Mouse (Mus musculus): ENCODE results near the gene Aox1. TPM values are rescaled to one million over a fixed set of nuclear protein-coding genes. Genes with fewer than 3 reads are reported as not detected.

Aox1 gene
- polyA plus RNA-seq, 1 experiment from 2014 or later: 0.97 TPM

DNA sequence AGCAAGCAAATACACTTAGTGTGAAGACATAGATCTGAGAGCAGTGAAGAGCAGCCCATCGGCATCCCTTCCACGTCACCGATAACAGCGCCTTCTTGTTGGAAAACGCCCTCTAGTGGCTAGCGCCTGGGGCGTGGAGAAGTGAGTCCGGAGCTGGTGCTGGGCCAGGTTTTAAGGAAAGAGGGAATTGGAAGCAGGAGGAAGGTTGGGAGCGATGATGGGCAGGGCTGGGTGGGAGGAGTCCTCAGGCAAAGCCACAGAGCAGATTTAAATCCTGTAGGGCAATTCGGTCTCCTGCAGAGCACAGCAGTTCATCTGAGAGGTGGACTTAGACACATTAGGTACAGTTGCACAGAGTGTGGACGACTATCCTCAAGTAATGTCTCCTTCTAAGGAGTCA is 83.1 kb downstream of the Aox1 start, which contains the start of gene Aox3:
Gene Aox3, plus strand, starts transcription at position 251 of the 400 bp plus-strand sequence.
- H3K4me3 ChIP-seq (ENCODE audit: low read length): no peak within 1 kb of the TSS
- H3K4me2 ChIP-seq (ENCODE audit: low read depth, low read length): peak within 1 kb of the TSS; percentile 32
- 12% methylated on average over 11 of the region's 11 CpGs for WGBS
- no peaks in the 10 kb centered on the region for H3K36me3 ChIP-seq (ENCODE audit: control insufficient read depth, insufficient read depth, low read length)
- H3K27ac ChIP-seq (ENCODE audit: low read length): 0 out of 2 replicates have a peak within 1 kb of the TSS, but pooled peaks have one; percentile 22
- H3K4me1 ChIP-seq (replicated peaks; ENCODE audit: control insufficient read depth, insufficient read depth, low read length): no peaks in the 10 kb centered on the region
- ATAC-seq (ENCODE audit: low read depth): peak; percentile 72
- H3K9ac ChIP-seq (ENCODE audit: low read length): no peak within 1 kb of the TSS
- H3K9me3 ChIP-seq (ENCODE audit: control insufficient read depth, low read length): no peaks in the 10 kb centered on the region
- H3K27me3 ChIP-seq (ENCODE audit: control insufficient read depth, insufficient read depth, low read depth, low read length): no peaks in the 10 kb centered on the region

GRCm38 (mm10) chr1:58113441-58113840 is 83.7 kb downstream of the Aox1 start:
- no peak overlapping the region for H3K27ac ChIP-seq (ENCODE audit: low read length)
- no peak overlapping the region for H3K4me3 ChIP-seq (ENCODE audit: low read length)
- H3K4me2 ChIP-seq (ENCODE audit: low read depth, low read length): no peak overlapping the region

GRCm38 (mm10) chr1:58114021-58114560 is 84.4 kb downstream of the Aox1 start:
- H3K9me3 ChIP-seq (ENCODE audit: control insufficient read depth, low read length): no peaks in the 10 kb centered on the region
- peak; percentile 61 for ATAC-seq (ENCODE audit: low read depth)
- WGBS: 38% methylated on average over 6 of the region's 6 CpGs
- no peak overlapping the region for H3K4me3 ChIP-seq (ENCODE audit: low read length)
- no peaks in the 10 kb centered on the region for H3K36me3 ChIP-seq (ENCODE audit: control insufficient read depth, insufficient read depth, low read length)
- no peaks in the 10 kb centered on the region for H3K4me1 ChIP-seq (replicated peaks; ENCODE audit: control insufficient read depth, insufficient read depth, low read length)
- H3K27me3 ChIP-seq (ENCODE audit: control insufficient read depth, insufficient read depth, low read depth, low read length): no peaks in the 10 kb centered on the region
- H3K27ac ChIP-seq (ENCODE audit: low read length): 0 out of 2 replicates have a peak overlapping the region, but pooled peaks have one; percentile 22
- H3K4me2 ChIP-seq (ENCODE audit: low read depth, low read length): no peak overlapping the region
- no peak overlapping the region for H3K9ac ChIP-seq (ENCODE audit: low read length)

More at GRCm38 (mm10) chr1:58113441-58113840, 83.7 kb downstream of the Aox1 start:
- no peak overlapping the region for H3K9ac ChIP-seq (ENCODE audit: low read length)
- H3K36me3 ChIP-seq (ENCODE audit: control insufficient read depth, insufficient read depth, low read length): no peaks in the 10 kb centered on the region
- no peaks in the 10 kb centered on the region for H3K27me3 ChIP-seq (ENCODE audit: control insufficient read depth, insufficient read depth, low read depth, low read length)
- no peaks in the 10 kb centered on the region for H3K4me1 ChIP-seq (replicated peaks; ENCODE audit: control insufficient read depth, insufficient read depth, low read length)
- H3K9me3 ChIP-seq (ENCODE audit: control insufficient read depth, low read length): no peaks in the 10 kb centered on the region
- no peak for ATAC-seq (ENCODE audit: low read depth)

GRCm38 (mm10) chr1:58114666-58115375 is 85.1 kb downstream of the Aox1 start:
- Histone ChIP-seq H3K9me3 (ENCODE audit: control insufficient read depth, low read length) (no peaks in the 10 kb centered on the region), H3K4me2 (ENCODE audit: low read depth, low read length) (no peak overlapping the region), H3K36me3 (ENCODE audit: control insufficient read depth, insufficient read depth, low read length) (no peaks in the 10 kb centered on the region), H3K4me3 (ENCODE audit: low read length) (no peak overlapping the region), H3K27ac (ENCODE audit: low read length) (no peak overlapping the region), H3K4me1 (replicated peaks; ENCODE audit: control insufficient read depth, insufficient read depth, low read length) (no peaks in the 10 kb centered on the region), H3K9ac (ENCODE audit: low read length) (no peak overlapping the region), H3K27me3 (ENCODE audit: control insufficient read depth, insufficient read depth, low read depth, low read length) (no peaks in the 10 kb centered on the region)
- WGBS: 52% methylated on average over 12 of the region's 12 CpGs
- ATAC-seq (ENCODE audit: low read depth): no peak

DNA sequence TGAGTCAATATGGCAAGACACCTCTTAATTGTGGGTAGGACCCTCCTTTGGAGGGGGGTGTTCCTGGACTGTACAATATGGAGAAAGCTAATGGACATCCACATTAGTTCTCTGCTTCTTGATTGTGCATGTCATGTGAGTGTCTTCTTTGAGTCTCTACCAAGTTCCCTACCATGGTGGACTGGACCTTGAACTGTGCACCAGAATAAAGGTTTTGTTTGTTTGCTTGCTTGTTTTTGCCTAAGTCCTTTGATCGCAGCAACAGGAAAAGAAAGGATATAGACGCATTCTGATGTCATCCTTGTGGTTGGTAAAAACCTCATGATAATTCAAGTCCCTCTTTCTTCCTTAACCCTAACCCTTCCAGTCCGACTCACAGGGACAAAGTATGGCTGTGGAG is 88.5 kb downstream of the Aox1 start:
- no peaks in the 10 kb centered on the region for H3K36me3 ChIP-seq (ENCODE audit: control insufficient read depth, insufficient read depth, low read length)
- 85% methylated on average over 3 of the region's 3 CpGs for WGBS
- no peak overlapping the region for H3K4me3 ChIP-seq (ENCODE audit: low read length)
- H3K4me2 ChIP-seq (ENCODE audit: low read depth, low read length): no peak overlapping the region
- no peaks in the 10 kb centered on the region for H3K4me1 ChIP-seq (replicated peaks; ENCODE audit: control insufficient read depth, insufficient read depth, low read length)
- no peak overlapping the region for H3K9ac ChIP-seq (ENCODE audit: low read length)
- H3K27ac ChIP-seq (ENCODE audit: low read length): no peak overlapping the region
- no peak for ATAC-seq (ENCODE audit: low read depth)
- no peaks in the 10 kb centered on the region for H3K27me3 ChIP-seq (ENCODE audit: control insufficient read depth, insufficient read depth, low read depth, low read length)
- no peaks in the 10 kb centered on the region for H3K9me3 ChIP-seq (ENCODE audit: control insufficient read depth, low read length)

DNA sequence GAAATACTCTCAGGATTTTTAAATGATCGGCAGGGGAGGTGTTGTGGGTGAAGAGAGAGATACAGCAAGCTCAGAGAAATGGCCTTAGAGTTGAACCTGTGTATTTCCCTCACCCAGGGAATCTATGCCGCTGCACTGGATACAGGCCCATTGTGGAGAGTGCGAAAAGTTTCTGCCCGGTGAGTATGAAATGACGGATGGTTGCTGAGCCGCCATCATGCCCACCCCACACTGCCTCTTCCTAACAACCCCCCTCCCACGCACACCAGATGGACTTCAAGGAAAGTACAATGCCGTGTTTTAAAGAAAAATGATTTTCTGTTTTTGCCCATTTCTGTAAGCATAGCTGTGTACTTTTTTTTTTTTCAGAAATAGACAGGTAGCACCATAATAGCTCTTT is 95.2 kb downstream of the Aox1 start:
- H3K36me3 ChIP-seq (ENCODE audit: control insufficient read depth, insufficient read depth, low read length): no peaks in the 10 kb centered on the region
- H3K4me2 ChIP-seq (ENCODE audit: low read depth, low read length): no peak overlapping the region
- no peaks in the 10 kb centered on the region for H3K4me1 ChIP-seq (replicated peaks; ENCODE audit: control insufficient read depth, insufficient read depth, low read length)
- 75% methylated on average over 8 of the region's 8 CpGs for WGBS
- H3K27ac ChIP-seq (ENCODE audit: low read length): no peak overlapping the region
- H3K4me3 ChIP-seq (ENCODE audit: low read length): no peak overlapping the region
- no peak overlapping the region for H3K9ac ChIP-seq (ENCODE audit: low read length)
- H3K9me3 ChIP-seq (ENCODE audit: control insufficient read depth, low read length): no peaks in the 10 kb centered on the region
- no peaks in the 10 kb centered on the region for H3K27me3 ChIP-seq (ENCODE audit: control insufficient read depth, insufficient read depth, low read depth, low read length)
- no peak for ATAC-seq (ENCODE audit: low read depth)

DNA sequence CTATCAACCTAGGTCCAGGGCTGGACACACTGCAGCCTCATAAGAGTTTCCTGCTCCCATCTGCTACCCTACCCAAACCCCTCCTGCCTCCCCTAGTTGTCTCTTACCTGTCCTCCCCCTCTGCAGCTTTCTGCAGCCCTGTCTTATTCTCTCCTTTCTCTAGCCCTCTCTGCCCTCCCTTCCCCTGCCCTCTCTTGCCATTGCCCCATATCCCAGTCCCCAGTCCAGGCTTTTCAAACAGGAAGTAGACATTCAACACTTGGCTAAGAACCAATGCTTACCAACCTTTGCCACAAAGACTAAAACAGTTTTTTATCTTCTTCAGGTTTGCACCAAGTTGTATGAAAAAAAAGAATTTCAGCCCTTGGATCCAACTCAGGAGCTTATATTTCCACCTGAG is 108.2 kb downstream of the Aox1 start:
- Histone ChIP-seq H3K9ac (ENCODE audit: low read length) (no peak overlapping the region), H3K27ac (ENCODE audit: low read length) (no peak overlapping the region), H3K4me3 (ENCODE audit: low read length) (no peak overlapping the region), H3K36me3 (ENCODE audit: control insufficient read depth, insufficient read depth, low read length) (no peaks in the 10 kb centered on the region), H3K9me3 (ENCODE audit: control insufficient read depth, low read length) (peaks cover 3% of the 10 kb centered on the region), H3K4me2 (ENCODE audit: low read depth, low read length) (no peak overlapping the region), H3K4me1 (replicated peaks; ENCODE audit: control insufficient read depth, insufficient read depth, low read length) (no peaks in the 10 kb centered on the region), H3K27me3 (ENCODE audit: control insufficient read depth, insufficient read depth, low read depth, low read length) (no peaks in the 10 kb centered on the region)
- no peak for ATAC-seq (ENCODE audit: low read depth)

DNA sequence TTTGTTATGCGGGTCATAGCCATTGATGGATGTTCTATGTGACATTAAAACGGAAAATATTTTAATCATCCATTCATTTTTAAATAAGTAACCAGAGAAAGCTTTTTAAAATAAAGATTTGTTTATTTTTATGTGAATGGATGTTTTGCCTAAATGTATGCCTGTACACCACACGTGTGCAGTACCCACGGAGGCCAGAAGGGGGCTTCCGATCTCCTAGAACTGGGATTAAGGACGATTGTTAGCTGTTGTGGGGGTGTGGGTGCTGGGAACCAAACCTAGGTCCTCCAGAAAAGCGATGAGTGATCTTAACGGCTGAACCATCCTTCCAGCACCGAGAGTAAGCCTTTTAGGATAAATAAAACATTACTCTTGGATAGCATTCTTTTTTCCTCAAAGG is 109.3 kb downstream of the Aox1 start:
- WGBS: 86% methylated on average over 9 of the region's 9 CpGs
- no peak for ATAC-seq (ENCODE audit: low read depth)
- Histone ChIP-seq H3K4me2 (ENCODE audit: low read depth, low read length) (no peak overlapping the region), H3K36me3 (ENCODE audit: control insufficient read depth, insufficient read depth, low read length) (no peaks in the 10 kb centered on the region), H3K9ac (ENCODE audit: low read length) (no peak overlapping the region), H3K4me1 (replicated peaks; ENCODE audit: control insufficient read depth, insufficient read depth, low read length) (no peaks in the 10 kb centered on the region), H3K27ac (ENCODE audit: low read length) (no peak overlapping the region), H3K9me3 (ENCODE audit: control insufficient read depth, low read length) (peaks cover 3% of the 10 kb centered on the region), H3K27me3 (ENCODE audit: control insufficient read depth, insufficient read depth, low read depth, low read length) (no peaks in the 10 kb centered on the region), H3K4me3 (ENCODE audit: low read length) (no peak overlapping the region)

DNA sequence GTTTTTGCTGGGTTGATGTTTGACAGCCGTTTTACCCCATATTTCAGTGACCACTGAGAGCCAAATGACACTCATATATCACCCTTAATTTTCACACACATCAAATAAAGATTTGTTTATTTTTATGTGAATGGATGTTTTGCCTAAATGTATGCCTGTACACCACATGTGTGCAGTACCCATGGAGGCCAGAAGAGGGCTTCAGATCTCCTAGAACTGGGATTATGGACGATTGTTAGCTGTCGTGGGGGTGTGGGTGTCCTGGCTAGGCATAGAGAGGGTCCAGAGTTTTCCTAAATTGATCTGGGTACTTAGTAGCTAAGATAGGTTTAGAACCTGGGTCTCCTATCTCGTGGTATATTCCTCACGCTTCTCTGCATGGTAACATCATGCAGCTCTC is 110.9 kb downstream of the Aox1 start:
- WGBS: 88% methylated on average over 5 of the region's 5 CpGs
- no peak overlapping the region for H3K27ac ChIP-seq (ENCODE audit: low read length)
- no peak for ATAC-seq (ENCODE audit: low read depth)
- peaks cover 3% of the 10 kb centered on the region for H3K9me3 ChIP-seq (ENCODE audit: control insufficient read depth, low read length)
- H3K4me3 ChIP-seq (ENCODE audit: low read length): no peak overlapping the region
- H3K36me3 ChIP-seq (ENCODE audit: control insufficient read depth, insufficient read depth, low read length): no peaks in the 10 kb centered on the region
- 0 out of 2 replicates have a peak, but pooled peaks cover 2% of the 10 kb centered on the region for H3K4me1 ChIP-seq (replicated peaks; ENCODE audit: control insufficient read depth, insufficient read depth, low read length)
- no peak overlapping the region for H3K4me2 ChIP-seq (ENCODE audit: low read depth, low read length)
- no peaks in the 10 kb centered on the region for H3K27me3 ChIP-seq (ENCODE audit: control insufficient read depth, insufficient read depth, low read depth, low read length)
- H3K9ac ChIP-seq (ENCODE audit: low read length): no peak overlapping the region

Measured in lung, embryonic 16.5 days (tissue).